Mouse (Mus musculus) MN1 (cell line): Measurements from ENCODE around the gene Zfp955a.
"Not testable (repeated sequence)": the region's sequence is repeated elsewhere in the genome, so short reads cannot be mapped to it uniquely, and the experiment has no call there.

ENCODE experiments used
- DNase-seq: peaks from one replicate; pipeline ENCODE4 v3.0.0-alpha.2; 2016; ENCODE audit warnings: low spot score

Gene Zfp955a

DNA sequence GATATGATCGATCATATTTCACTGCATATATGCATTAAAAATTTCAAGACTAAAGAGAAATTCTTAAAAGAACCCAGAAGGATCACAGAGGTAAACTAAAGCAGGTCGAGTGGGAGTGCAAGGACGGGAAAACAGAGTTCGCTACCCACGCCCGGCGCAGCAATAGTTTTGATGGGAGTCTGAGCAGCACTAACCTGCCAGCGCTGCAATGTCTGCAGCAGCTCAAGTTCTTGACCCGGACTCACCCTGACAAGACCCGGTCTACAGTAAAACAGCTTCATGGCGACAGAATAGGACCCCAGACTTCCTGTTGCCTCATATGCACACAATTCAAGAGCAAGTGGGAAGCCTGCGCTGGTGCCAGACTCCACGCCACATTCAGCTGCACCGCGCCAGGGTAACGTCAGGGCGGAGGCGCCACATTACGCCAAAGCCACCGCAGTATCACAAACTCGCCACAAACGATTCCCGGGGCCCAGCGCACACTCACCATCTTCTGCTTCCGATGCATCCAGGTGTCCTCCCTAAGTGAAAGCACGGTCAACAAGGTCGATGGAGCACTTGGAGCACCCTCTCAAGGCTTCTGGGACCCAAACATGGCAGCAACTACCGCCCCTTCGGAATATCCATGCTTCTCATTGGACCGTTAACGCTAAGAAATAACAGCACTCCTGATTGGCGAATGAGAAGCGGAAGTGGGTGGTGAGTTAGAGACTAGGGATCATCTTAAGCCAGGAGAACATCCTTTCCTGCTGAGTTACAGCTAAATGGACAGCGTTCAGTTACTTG lies at the start of gene Zfp955a:
Zfp955a (minus strand) TSS at position 616 of the 789 bp plus-strand sequence.
- not testable (repeated sequence) for DNase-seq

DNA sequence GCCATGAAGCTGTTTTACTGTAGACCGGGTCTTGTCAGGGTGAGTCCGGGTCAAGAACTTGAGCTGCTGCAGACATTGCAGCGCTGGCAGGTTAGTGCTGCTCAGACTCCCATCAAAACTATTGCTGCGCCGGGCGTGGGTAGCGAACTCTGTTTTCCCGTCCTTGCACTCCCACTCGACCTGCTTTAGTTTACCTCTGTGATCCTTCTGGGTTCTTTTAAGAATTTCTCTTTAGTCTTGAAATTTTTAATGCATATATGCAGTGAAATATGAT lies 34.9 kb upstream of the Zfp955a start:
- DNase-seq: not testable (repeated sequence)

DNA sequence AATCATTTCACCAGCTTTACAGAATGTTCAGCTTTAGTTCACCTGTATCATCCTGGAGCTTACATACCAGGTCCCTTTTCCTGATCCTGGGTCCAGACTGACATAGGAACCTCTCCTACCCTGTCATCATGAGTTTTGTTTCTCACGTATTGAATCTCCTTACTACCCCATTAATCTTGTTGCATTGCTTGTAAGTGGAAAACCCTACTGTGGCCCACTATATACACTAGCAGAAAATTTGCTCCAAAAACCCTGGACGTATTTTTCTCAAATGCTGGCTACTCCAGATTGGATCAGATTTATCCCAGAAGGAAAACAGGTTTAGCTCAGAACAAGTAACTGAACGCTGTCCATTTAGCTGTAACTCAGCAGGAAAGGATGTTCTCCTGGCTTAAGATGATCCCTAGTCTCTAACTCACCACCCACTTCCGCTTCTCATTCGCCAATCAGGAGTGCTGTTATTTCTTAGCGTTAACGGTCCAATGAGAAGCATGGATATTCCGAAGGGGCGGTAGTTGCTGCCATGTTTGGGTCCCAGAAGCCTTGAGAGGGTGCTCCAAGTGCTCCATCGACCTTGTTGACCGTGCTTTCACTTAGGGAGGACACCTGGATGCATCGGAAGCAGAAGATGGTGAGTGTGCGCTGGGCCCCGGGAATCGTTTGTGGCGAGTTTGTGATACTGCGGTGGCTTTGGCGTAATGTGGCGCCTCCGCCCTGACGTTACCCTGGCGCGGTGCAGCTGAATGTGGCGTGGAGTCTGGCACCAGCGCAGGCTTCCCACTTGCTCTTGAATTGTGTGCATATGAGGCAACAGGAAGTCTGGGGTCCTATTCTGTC lies 34.3 kb upstream of the Zfp955a start, which contains the start of gene Zfp955b:
Zfp955b (plus strand) TSS at position 506 of the 837 bp plus-strand sequence.
- not testable (repeated sequence) for DNase-seq

DNA sequence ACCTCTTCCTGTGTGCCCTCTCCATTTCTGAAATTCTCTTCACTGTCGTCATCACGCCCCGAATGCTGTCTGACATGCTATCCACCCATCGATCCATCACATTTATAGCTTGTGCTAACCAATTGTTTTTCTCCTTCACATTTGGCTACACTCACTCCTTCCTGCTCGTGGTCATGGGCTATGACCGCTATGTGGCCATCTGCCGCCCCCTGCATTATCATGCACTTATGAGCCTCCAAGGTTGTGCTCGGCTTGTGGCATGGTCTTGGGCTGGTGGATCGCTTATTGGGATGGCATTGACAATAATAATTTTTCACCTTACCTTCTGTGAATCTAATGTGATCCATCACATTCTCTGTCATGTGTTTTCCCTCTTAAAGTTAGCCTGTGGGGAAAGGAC lies 14.0 kb upstream of the Zfp955a start:
- DNase-seq: no peak

DNA sequence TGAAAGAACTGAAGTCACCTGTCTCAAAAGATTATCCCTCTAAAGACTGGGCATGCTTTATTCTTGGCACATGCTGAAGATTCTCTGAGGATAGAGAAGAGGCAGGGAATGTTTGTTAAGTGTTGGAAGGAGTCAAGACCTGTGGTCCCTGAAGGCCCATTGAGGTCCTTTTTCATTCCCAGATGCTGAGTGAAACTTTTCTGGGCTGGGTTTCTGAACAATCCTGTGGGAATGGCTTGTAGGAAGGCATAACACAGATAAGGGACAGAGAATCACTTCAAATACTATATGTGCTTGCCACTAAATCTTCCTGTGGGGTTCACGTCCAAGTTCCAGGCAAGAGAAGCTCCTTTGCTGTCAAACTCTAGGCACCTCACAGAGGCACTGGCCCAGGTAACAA lies 9.4 kb upstream of the Zfp955a start, which contains the start of gene Olfr63:
Olfr63 (plus strand) TSS at position 301 of the 400 bp plus-strand sequence.
- DNase-seq: no peak

DNA sequence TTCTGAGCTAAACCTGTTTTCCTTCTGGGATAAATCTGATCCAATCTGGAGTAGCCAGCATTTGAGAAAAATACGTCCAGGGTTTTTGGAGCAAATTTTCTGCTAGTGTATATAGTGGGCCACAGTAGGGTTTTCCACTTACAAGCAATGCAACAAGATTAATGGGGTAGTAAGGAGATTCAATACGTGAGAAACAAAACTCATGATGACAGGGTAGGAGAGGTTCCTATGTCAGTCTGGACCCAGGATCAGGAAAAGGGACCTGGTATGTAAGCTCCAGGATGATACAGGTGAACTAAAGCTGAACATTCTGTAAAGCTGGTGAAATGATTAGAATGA lies 343 bp upstream of the Zfp955a start:
- DNase-seq: not testable (repeated sequence)

DNA sequence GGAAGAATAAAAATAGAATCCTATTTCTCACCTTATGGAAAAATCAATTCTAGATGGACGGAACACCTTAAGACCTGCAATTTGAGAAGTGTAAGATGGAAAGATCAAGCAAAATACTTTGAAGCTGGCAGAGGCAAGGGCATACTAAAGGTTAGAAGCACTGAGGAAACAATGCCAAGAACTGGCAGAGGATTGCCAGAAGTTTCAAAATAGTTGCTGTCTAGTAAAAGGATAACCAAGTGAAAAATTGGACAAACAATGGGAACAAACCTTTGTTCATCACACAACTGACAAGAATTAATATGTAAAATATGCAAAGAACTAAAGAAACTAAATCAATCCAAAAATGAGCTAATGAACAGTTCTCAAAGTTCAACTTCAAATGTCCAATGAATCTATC lies 18.3 kb downstream of the Zfp955a start:
- DNase-seq: not testable (repeated sequence)

DNA sequence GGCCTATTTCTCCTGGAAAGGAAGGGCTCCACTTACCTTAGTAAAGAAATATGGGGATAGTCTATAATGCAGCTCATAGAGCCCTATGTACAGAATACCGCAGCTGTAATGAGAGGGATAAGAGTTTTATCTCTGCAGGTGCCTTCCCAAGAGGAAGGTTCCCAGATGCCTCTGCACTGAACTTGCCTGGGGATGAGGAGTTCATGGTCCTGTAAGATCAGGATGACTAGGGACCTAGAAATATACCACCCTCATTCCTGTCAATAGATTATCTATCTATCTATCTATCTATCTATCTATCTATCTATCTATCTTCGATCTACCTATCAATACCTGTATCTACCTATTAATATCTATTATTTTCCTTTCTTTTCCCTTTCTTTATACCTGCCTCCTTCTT lies 33.4 kb downstream of the Zfp955a start, which contains the start of gene Olfr1564:
Olfr1564 (minus strand) TSS at position 101 of the 400 bp plus-strand sequence.
- DNase-seq: no peak

DNA sequence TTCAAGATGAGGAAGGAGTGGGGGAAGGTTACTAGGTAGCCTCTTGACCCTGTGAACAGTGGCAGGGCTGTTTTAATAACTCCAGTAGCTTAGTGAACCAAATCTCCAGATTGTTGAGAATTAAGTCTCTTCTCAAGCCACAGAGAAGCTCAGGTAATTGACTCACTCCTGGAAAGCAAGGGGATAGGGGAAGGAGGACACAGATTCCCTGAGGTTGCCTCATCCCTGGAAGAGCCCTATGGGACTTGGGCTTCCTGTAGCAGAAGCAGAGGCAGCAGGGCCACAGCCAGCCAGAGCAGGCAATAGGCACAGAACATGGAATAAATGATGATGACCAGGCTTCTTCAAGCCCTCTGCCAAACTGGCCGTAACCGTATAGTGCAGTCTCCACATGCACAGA lies 63.9 kb downstream of the Zfp955a start, which contains the start of gene Olfr239:
Olfr239 (plus strand) TSS at position 301 of the 400 bp plus-strand sequence.
- DNase-seq: not testable (repeated sequence)
